Mouse (Mus musculus): ENCODE data around the gene Thop1. TPM values are rescaled to one million over a fixed set of nuclear protein-coding genes. Genes with fewer than 3 reads are reported as not detected.
A peak's percentile ranks its signal among the peaks of the same experiment; 100 is the strongest.
"Not testable (repeated sequence)": the region's sequence is repeated elsewhere in the genome, so short reads cannot be mapped to it uniquely, and the experiment has no call there.

Gene Thop1
- polyA plus RNA-seq, 1 experiment from 2014 or later, result 53.8 TPM

DNA sequence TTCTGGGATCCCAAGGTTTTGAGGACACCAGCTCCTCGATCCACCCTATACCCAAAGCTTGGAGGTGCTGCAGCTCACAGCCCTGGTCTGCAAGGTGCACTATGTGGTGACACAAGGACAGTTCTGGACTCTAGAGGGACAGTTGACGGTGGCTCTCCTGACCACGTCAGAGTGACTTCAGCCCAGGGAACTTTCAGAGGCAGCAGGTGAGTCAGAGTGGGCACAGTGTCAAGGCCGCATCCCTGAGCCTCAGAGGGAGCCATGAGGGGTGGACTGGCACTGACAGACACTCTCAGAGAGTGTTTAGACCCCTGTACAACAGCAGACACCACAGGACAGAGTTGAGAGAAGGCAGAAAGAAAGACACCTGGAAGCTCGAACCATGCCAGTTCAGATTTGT is 17.3 kb upstream of the Thop1 start:
- H3K27ac ChIP-seq (ENCODE audit: low read length), result no peak overlapping the region
- no peaks in the 10 kb centered on the region for H3K9me3 ChIP-seq (ENCODE audit: control insufficient read depth, low read length)
- ATAC-seq, result no peak
- peaks cover 34% of the 10 kb centered on the region for H3K36me3 ChIP-seq (ENCODE audit: control insufficient read depth, insufficient read depth, low read length)
- H3K27me3 ChIP-seq (replicated peaks; ENCODE audit: control insufficient read depth, insufficient read depth, low read length), result no peaks in the 10 kb centered on the region
- no peaks in the 10 kb centered on the region for H3K4me1 ChIP-seq (ENCODE audit: control insufficient read depth, insufficient read depth, low read length)
- H3K9ac ChIP-seq (ENCODE audit: low read depth, low read length), result no peak overlapping the region
- no peak overlapping the region for H3K4me2 ChIP-seq (ENCODE audit: low read depth, low read length)
- 90% methylated on average over 5 of the region's 5 CpGs for WGBS
- H3K4me3 ChIP-seq (ENCODE audit: low read length), result no peak overlapping the region

DNA sequence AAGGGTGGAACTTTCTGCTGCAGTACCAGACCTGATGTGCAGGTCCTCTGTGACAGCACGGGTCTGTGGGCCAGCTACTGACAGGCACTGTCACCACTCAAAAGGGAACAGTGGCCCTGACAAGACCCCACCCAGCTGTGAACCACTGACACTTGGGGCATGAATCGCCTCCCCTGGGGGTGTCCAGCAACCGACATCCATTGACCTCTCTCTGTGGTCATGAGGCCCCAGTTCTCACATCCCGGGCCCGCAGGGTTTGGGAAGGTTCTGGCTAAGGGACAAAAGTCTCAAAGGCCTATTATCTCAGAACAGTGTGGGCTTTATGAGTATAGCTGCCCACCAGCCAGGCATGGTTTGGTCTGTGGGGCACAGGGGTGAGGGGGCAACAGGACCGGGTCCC is 14.7 kb upstream of the Thop1 start:
- no peak overlapping the region for H3K4me3 ChIP-seq (ENCODE audit: low read length)
- H3K4me1 ChIP-seq (ENCODE audit: control insufficient read depth, insufficient read depth, low read length), result peaks cover 15% of the 10 kb centered on the region
- no peak for ATAC-seq
- no peak overlapping the region for H3K9ac ChIP-seq (ENCODE audit: low read depth, low read length)
- WGBS, result 83% methylated on average over 6 of the region's 6 CpGs
- H3K27me3 ChIP-seq (replicated peaks; ENCODE audit: control insufficient read depth, insufficient read depth, low read length), result no peaks in the 10 kb centered on the region
- no peak overlapping the region for H3K4me2 ChIP-seq (ENCODE audit: low read depth, low read length)
- H3K36me3 ChIP-seq (ENCODE audit: control insufficient read depth, insufficient read depth, low read length), result peaks cover 20% of the 10 kb centered on the region
- no peak overlapping the region for H3K27ac ChIP-seq (ENCODE audit: low read length)
- no peaks in the 10 kb centered on the region for H3K9me3 ChIP-seq (ENCODE audit: control insufficient read depth, low read length)

DNA sequence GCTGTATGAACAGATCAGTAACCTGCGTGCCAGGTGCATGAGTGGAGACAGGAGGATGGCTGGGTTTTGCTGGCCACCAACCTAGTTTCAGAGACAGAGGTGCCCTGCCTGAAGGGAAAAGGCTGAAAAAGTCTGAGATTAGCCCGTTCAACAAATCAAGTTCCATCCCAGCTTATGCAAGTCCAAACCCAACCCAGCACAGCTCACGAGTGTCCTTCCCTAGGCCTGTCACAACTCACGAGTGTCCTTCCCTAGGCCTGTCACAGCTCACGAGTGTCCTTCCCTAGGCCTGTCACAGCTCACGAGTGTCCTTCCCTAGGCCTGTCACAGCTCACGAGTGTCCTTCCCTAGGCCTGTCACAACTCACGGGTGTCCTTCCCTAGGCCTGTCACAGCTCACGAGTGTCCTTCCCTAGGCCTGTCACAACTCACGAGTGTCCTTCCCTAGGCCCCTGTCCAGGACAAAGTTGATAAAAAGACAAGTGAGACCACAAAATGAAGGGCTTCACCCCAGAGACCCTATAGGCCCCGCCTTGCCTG is 14.0 kb upstream of the Thop1 start:
- H3K27me3 ChIP-seq (replicated peaks; ENCODE audit: control insufficient read depth, insufficient read depth, low read length); H3K9me3 ChIP-seq (ENCODE audit: control insufficient read depth, low read length); H3K4me3 ChIP-seq (ENCODE audit: low read length); ATAC-seq; H3K4me2 ChIP-seq (ENCODE audit: low read depth, low read length); H3K27ac ChIP-seq (ENCODE audit: low read length): not testable (repeated sequence)
- peaks cover 18% of the 10 kb centered on the region for H3K36me3 ChIP-seq (ENCODE audit: control insufficient read depth, insufficient read depth, low read length)
- WGBS, result 83% methylated on average over 11 of the region's 11 CpGs
- peaks cover 15% of the 10 kb centered on the region for H3K4me1 ChIP-seq (ENCODE audit: control insufficient read depth, insufficient read depth, low read length)
- peak overlapping the region; percentile 6; the same call in 1 of the 2 replicates for H3K9ac ChIP-seq (ENCODE audit: low read depth, low read length)

DNA sequence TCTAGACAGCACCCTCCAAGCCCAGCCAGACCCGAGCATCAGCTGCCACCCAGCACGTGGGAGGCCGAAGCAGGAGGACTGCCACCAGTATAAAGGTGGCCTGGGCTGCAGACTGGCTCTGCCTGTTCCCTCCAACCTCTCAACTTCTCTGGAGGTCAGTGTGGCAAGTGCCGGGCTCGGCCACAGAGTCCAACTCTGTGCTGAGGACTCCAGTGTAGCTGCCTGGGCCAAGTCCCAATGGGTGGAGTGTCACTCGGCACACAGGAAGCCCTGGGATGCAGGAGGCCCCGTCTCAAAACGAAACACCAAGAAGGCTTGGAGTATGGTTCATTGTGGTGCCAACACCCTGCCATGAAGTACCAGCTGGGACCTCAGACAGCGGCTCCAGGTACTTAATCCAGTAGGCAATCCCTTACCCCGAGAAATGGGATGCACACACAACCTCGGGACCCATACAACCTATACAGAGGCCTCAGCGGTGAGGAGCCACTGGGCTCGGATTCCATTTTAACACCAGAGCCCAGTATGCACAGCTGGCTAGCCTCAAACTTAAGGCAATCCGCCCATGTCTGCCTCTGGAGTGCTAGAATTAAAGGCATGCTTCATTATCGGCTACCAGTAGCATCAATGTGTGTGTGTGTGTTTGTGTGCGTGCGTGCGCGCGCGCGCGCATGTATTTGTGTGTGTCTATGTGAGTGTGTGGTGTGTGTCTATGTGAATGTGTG is 12.3 kb upstream of the Thop1 start:
- Histone ChIP-seq H3K27me3 (replicated peaks; ENCODE audit: control insufficient read depth, insufficient read depth, low read length) (no peaks in the 10 kb centered on the region), H3K27ac (ENCODE audit: low read length) (no peak overlapping the region), H3K9me3 (ENCODE audit: control insufficient read depth, low read length) (no peaks in the 10 kb centered on the region), H3K4me1 (ENCODE audit: control insufficient read depth, insufficient read depth, low read length) (peaks cover 15% of the 10 kb centered on the region), H3K4me2 (ENCODE audit: low read depth, low read length) (no peak overlapping the region), H3K36me3 (ENCODE audit: control insufficient read depth, insufficient read depth, low read length) (0 out of 2 replicates have a peak, but pooled peaks cover 3% of the 10 kb centered on the region), H3K4me3 (ENCODE audit: low read length) (no peak overlapping the region), H3K9ac (ENCODE audit: low read depth, low read length) (no peak overlapping the region)
- ATAC-seq, result no peak
- WGBS, result 89% methylated on average over 23 of the region's 23 CpGs

DNA sequence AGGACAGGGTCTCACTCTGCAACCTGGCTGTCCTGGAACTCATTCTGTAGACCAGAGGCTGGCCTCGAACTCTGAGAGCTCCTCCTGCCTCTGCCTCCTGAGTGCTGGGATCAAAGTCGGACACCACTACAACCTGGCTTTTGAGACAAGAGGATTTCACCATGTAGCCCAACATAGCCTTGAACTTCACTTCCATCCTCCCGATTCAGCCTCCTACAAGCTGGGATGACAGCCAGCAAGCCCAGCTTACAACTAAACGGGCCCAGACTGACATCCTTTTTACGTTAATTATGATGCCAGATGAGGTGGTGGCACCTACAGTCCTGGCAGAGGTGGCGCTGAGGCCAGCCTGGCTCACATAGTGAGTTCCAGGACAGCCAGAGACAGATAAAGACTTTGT is 10.9 kb upstream of the Thop1 start:
- Histone ChIP-seq H3K36me3 (ENCODE audit: control insufficient read depth, insufficient read depth, low read length) (0 out of 2 replicates have a peak, but pooled peaks cover 3% of the 10 kb centered on the region), H3K9ac (ENCODE audit: low read depth, low read length) (peak overlapping the region; percentile 85), H3K27me3 (replicated peaks; ENCODE audit: control insufficient read depth, insufficient read depth, low read length) (no peaks in the 10 kb centered on the region), H3K4me2 (ENCODE audit: low read depth, low read length) (peak overlapping the region; percentile 93), H3K27ac (ENCODE audit: low read length) (no peak overlapping the region), H3K4me1 (ENCODE audit: control insufficient read depth, insufficient read depth, low read length) (peaks cover 15% of the 10 kb centered on the region), H3K9me3 (ENCODE audit: control insufficient read depth, low read length) (no peaks in the 10 kb centered on the region), H3K4me3 (ENCODE audit: low read length) (peak overlapping the region; percentile 78)
- ATAC-seq, result no peak
- 84% methylated on average over 6 of the region's 6 CpGs for WGBS

DNA sequence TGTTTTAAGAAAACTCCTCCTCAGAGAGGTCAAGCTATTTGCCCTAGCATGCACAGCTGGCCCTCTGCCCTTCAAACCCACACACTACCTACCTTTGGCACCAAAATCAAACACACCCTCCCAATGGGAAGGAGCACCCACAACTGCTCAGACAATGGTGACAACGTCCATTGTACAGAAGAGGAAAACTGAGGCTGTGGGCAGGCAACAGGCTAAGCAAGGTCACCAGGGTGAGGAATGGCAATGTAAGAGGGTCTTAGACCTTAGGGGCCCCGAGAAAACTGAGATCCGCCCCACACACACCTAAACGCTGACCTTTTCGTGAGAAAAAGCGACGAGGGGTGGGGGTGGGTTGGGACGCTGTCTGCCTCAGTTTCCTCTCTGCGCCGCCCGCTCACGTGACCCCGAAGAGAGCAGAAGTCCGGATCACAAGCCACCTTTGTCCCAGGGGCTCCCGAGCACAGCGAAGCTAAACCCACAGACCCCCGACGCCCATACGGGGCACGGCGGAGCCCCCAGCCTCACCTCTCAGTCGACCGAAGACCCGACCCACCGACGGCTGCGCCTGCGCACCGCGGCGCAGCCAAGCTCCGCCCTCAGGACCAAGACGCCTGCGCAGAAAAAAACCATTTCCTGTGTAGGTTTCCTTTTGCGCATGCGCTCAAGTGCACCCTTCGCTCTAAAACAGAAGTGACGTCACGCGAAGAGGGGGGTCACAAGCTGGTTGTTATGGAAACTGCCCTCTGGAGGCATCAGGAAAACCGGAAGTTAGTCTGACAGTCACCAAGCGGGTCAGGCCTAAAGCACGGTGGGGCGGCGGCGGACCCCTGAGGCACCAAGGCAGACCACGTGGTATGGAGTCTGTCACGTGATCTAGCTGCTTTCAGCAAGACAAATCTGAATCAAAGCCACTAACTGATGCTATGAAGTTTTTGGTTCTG is 10.0 kb upstream of the Thop1 start, which contains the start of gene Sgta:
Sgta (minus strand) TSS at position 579 of the 941 bp plus-strand sequence.
- peak within 1 kb of the TSS; percentile 41 for H3K27ac ChIP-seq (ENCODE audit: low read length)
- H3K4me1 ChIP-seq (ENCODE audit: control insufficient read depth, insufficient read depth, low read length), result peaks cover 15% of the 10 kb centered on the region
- H3K9me3 ChIP-seq (ENCODE audit: control insufficient read depth, low read length), result no peaks in the 10 kb centered on the region
- peak within 1 kb of the TSS; percentile 78 for H3K4me3 ChIP-seq (ENCODE audit: low read length)
- H3K4me2 ChIP-seq (ENCODE audit: low read depth, low read length), result peak within 1 kb of the TSS; percentile 93
- H3K27me3 ChIP-seq (replicated peaks; ENCODE audit: control insufficient read depth, insufficient read depth, low read length), result no peaks in the 10 kb centered on the region
- peak; percentile 95 for ATAC-seq
- H3K36me3 ChIP-seq (ENCODE audit: control insufficient read depth, insufficient read depth, low read length), result 0 out of 2 replicates have a peak, but pooled peaks cover 3% of the 10 kb centered on the region
- peak within 1 kb of the TSS; percentile 85 for H3K9ac ChIP-seq (ENCODE audit: low read depth, low read length)
- under 1% methylated on average over 48 of the region's 48 CpGs for WGBS

DNA sequence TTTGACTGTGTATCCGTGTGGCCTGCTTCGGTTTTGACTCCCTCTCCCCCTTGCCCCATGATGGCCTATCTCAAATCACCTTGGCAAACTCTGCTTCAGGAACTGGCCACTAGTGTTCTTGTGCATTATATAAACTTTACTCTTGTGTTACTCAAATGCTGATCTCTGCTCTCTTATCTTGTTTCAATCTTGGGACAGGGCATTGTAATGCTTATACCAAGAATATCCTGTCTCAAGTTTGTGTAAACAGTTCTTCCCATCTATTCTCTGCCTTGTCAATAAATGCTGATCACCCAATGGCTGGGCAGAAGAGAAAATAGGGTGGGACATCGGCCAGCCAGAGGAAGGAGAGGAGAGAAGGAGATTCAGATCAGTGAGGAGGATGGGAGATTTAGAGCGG is 7.1 kb upstream of the Thop1 start:
- H3K27me3 ChIP-seq (replicated peaks; ENCODE audit: control insufficient read depth, insufficient read depth, low read length), result no peaks in the 10 kb centered on the region
- ATAC-seq, result no peak
- 54% methylated on average over 4 of the region's 4 CpGs for WGBS
- H3K4me2 ChIP-seq (ENCODE audit: low read depth, low read length), result no peak overlapping the region
- 0 out of 2 replicates have a peak, but pooled peaks cover 1% of the 10 kb centered on the region for H3K36me3 ChIP-seq (ENCODE audit: control insufficient read depth, insufficient read depth, low read length)
- no peak overlapping the region for H3K9ac ChIP-seq (ENCODE audit: low read depth, low read length)
- H3K4me1 ChIP-seq (ENCODE audit: control insufficient read depth, insufficient read depth, low read length), result peaks cover 15% of the 10 kb centered on the region
- no peak overlapping the region for H3K4me3 ChIP-seq (ENCODE audit: low read length)
- H3K27ac ChIP-seq (ENCODE audit: low read length), result no peak overlapping the region
- H3K9me3 ChIP-seq (ENCODE audit: control insufficient read depth, low read length), result no peaks in the 10 kb centered on the region

DNA sequence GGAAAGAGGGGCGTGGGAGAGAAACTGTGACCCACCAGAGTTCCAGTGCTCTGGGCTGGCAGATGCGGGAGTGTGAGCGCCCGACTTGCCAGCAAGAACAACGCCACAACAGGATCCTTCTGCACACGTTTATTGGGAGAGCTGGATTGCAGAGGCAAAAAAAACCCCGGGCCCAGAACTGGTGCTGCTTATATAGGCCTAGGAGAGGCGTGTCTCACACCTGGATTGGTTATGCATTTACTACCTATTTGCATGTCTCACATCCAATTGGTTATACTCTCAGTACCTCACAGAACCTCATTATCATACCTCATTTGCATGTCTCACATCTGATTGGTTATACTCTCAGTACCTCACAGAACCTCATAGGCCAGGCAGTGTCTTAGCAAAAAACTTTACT is 5.3 kb upstream of the Thop1 start:
- not testable (repeated sequence) for H3K4me3 ChIP-seq (ENCODE audit: low read length); H3K27ac ChIP-seq (ENCODE audit: low read length); H3K4me2 ChIP-seq (ENCODE audit: low read depth, low read length); H3K9ac ChIP-seq (ENCODE audit: low read depth, low read length); H3K27me3 ChIP-seq (replicated peaks; ENCODE audit: control insufficient read depth, insufficient read depth, low read length); H3K9me3 ChIP-seq (ENCODE audit: control insufficient read depth, low read length); H3K4me1 ChIP-seq (ENCODE audit: control insufficient read depth, insufficient read depth, low read length); ATAC-seq; H3K36me3 ChIP-seq (ENCODE audit: control insufficient read depth, insufficient read depth, low read length)
- WGBS, result 83% methylated on average over 8 of the region's 8 CpGs

DNA sequence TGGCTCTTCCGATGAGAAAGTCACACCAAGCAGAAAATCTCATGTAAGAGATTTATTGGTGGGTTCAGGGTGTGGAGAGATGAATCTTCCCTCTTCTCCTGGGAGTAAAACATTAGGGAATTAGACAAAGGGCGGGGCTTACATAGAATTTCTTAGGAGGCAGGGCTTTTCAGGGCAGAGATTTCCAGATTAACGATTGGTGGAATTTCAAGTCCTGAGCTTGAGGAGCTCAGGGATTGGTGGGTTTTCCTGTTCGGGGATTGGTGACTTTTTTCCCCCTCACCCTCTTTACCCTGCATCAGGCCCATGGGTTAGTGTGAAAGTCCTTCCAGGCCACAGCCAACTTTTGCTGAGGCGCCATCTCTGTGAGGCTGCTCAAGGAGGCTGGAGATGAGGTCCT is 1.1 kb upstream of the Thop1 start:
- H3K9ac ChIP-seq (ENCODE audit: low read depth, low read length), result no peak overlapping the region
- no peak overlapping the region; the same call in 1 of the 2 replicates for H3K27ac ChIP-seq (ENCODE audit: low read length)
- ATAC-seq, result no peak
- peaks cover 12% of the 10 kb centered on the region for H3K4me1 ChIP-seq (ENCODE audit: control insufficient read depth, insufficient read depth, low read length)
- 72% methylated on average over 5 of the region's 5 CpGs for WGBS
- peaks cover 4% of the 10 kb centered on the region; the same call in 1 of the 2 replicates for H3K36me3 ChIP-seq (ENCODE audit: control insufficient read depth, insufficient read depth, low read length)
- H3K4me2 ChIP-seq (ENCODE audit: low read depth, low read length), result no peak overlapping the region
- H3K27me3 ChIP-seq (replicated peaks; ENCODE audit: control insufficient read depth, insufficient read depth, low read length), result no peaks in the 10 kb centered on the region
- H3K9me3 ChIP-seq (ENCODE audit: control insufficient read depth, low read length), result no peaks in the 10 kb centered on the region
- H3K4me3 ChIP-seq (ENCODE audit: low read length), result no peak overlapping the region
